Mouse (Mus musculus): ENCODE data around the gene Scamp1.

Gene Scamp1

DNA sequence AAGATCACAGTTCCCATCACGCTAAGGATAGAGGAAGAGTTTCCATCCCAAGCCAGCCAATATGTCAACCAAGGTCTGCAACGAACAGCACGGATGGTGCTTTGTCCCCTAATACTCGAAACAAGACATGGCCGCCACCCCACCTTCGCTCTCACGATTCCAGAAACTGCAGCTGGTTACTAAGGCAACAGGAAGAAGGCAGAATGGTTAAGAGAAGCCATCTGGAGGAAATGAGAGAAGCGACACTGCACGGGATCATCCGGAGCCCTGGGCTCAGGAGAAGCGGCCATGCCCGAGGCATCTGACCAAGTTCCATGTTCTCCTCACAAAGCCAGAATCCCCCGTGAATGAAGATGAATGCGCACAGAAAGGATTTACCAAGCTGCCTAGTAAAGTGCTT lies 62.0 kb downstream of the Scamp1 start:
- no peak for DNase-seq (ENCODE audit: low spot score)

- DNase-seq (ENCODE audit: low spot score) = no peak
These were observed 72.9 kb downstream of the Scamp1 start for GRCm38 (mm10) chr13:94212716-94213115.

- no peak for DNase-seq (ENCODE audit: low spot score)
These were observed 73.5 kb downstream of the Scamp1 start for GRCm38 (mm10) chr13:94212179-94212578.

GRCm38 (mm10) chr13:94211236-94212119 lies 74.2 kb downstream of the Scamp1 start:
- DNase-seq (ENCODE audit: low spot score) = no peak

DNA sequence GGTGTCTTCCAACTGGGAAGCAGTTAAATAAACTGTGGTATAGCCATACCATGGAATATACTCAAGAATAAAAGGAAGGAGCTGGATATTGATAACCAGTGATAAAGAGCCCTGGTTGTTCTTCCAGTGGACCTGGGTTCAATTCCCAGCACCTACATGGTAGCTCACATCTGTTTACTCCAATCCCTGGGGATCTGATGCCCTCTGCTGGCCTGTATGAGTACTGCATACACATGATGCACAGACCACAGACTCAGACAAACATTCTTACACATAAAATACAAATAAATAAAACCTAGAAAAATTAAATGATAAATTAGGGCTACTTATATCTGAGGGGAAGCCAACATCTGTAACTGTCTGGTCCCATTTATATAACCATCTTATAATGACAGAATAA lies 76.8 kb downstream of the Scamp1 start:
- no peak for DNase-seq (ENCODE audit: low spot score)

- DNase-seq (ENCODE audit: low spot score) = no peak
These were observed 77.7 kb downstream of the Scamp1 start for GRCm38 (mm10) chr13:94207973-94208372.

DNA sequence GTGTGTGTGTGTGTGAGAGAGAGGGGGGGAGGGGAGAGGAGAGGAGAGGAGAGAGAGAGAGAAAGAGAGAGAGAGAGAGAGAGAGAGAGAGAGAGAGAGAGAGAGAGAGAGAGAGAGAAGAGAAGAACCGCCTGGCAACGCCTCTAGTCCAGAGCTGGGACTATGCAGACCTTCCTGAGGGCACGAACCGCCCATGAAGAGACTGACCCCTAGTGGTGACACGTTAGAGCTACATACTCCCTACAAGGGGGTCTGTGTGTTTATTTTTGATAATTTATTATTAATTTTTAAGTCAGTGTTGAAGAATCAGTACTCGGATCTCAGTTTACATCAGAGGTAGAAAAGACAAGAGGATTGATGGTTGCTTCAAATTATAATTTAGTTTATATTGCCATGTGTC lies 80.4 kb downstream of the Scamp1 start:
- peak; percentile 87 for DNase-seq (ENCODE audit: low spot score)

DNA sequence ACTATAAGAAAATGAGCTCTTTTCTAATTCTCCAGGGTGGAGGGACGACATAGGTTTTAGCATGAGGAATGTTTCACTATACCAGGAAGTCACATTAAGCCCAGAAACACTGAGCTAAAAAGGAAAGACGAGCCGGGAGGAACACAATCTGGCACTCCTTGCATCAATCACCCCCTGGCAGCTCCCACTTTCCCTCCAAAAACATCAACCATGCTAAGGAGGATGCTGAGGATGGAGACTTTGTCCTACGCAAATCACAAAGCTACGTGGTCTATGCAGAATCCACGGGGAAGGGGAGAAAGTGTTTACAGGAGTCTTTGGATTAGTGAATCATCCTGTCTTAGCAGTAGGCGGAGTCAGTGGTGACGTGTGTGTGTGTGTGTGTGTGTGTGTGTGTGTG lies 85.8 kb downstream of the Scamp1 start:
- DNase-seq (ENCODE audit: low spot score) = no peak

GRCm38 (mm10) chr13:94198616-94199015 lies 87.0 kb downstream of the Scamp1 start:
- DNase-seq (ENCODE audit: low spot score) = no peak

DNA sequence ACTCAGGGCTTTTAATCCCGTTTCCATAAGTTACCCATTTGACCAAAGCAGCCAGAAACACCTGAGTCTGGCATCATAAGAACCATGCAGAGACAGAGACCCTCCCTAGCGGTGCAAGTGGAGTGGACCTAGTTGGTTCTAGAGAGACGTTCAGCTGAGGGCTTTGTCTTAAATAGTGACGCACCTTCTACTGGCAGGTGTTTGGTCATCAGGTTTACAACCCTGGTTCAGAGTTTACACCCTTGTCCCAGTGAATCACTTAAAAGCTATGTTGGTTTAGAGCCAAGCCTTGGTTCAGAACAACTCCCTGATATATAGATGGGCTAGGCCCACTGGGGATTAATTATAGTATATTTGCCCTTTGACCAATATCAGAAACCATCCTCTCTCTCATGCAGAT lies 92.4 kb downstream of the Scamp1 start:
- no peak for DNase-seq (ENCODE audit: low spot score)

- DNase-seq (ENCODE audit: low spot score) = no peak
These were observed 95.3 kb downstream of the Scamp1 start for GRCm38 (mm10) chr13:94190386-94190785.

DNA sequence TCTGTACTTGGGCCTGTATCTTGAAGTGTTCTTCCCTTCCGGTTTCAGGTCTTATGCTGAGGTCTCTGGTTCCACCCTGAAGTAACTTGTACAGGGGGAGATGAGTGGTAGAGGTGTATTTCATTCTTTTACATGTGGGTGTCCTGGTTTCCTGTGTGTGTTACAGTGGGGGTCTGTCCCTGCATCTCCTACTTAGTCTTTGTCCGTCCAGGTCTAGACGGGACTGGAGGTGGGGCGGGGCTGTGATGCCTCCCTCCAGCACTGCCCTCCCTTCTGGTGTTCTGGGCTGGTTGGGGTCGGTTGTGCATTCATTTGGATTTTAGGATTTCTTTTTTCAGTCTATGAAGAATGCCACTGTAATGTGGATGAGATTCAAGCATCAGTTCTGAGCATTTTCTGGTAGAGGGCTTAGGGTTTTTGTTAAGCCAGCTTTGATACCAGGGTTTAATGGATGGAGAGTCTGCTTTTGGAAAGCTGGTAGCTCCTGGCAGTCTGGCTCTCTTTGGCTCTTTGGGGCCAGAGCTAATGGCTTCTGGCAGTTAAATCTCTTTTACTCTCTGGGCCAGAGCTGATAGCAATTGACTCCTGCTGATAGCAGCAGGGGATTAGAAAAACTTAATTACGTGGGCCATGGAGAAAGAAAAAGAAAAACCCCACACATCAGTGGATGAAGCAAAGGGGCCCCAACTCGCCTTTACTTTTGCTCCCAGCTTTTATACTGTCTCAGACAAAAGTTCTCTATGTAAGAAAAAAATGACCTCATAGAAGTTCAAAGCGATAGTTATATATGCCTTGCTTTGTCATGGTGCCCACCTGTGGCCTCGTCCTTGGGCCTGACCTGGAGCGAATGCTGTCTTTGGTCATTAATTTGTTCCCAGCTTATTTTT lies 97.2 kb downstream of the Scamp1 start:
- no peak for DNase-seq (ENCODE audit: low spot score)

DNA sequence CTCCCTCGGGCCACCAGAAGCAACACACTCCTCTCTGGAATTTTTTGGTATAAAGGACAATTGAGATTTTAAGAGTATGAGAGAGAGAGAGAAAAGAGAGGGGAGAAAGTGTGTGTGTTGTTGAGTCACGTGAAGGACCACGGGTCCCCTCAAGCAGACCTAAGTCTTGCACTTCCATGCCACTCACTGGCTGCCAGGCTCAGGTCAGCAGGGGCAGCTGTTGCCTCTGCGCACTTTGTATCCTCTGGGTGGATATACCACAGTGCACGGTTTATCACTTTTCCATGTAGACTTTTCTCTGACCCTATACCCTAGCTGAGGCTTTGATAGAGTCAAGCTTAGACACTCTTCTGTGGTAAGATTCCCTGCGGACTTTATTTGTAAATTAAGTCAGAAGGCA lies 100.0 kb downstream of the Scamp1 start:
- DNase-seq (ENCODE audit: low spot score) = no peak

- DNase-seq (ENCODE audit: low spot score) = no peak
These were observed 100.8 kb downstream of the Scamp1 start for GRCm38 (mm10) chr13:94184726-94185456.

GRCm38 (mm10) chr13:94183372-94184021 lies 102.2 kb downstream of the Scamp1 start:
- no peak for DNase-seq (ENCODE audit: low spot score)

GRCm38 (mm10) chr13:94182026-94182425 lies 103.6 kb downstream of the Scamp1 start:
- no peak for DNase-seq (ENCODE audit: low spot score)

DNA sequence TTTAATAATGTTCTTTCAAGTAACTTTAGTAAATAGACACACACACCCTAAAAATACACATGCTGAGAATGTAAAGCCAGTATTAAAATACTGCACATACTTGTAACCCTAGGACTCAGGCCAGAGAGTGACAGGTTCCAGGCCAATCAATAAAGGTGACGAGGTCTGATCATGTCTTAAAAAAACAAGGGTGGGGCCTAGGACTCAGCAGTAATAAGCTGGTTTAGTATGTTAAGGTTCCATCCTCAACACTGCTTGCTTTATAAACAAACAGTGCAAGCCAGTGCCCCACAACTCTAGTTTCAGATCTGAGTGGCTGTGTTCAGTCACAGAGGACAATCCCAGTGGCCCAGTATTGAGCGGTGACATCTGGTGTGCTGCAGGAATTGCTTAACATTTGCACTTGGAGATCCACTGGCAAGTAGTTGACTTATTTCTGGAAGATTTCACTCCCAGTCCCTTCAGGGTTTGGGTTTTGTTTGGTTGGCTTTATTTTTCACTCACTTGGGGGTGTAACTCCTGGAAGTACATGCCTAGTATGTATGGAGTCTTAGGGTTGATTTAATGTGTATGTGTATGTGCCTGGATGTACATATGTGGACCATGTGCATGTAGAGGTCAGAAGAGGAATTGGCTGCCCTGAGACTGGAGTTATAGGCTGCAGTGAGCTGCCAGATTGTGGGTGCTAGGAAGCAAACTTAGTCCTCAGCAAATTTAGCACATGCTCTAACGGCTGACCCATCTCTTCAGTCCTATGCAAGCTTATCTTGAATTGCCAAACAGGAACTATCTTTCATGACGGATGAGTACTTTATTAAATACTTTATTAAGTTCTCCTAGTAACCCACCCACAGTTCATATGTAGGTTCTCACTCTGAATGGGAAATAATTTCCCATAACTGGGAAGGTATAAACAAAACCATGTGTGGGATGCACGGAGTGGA lies 104.9 kb downstream of the Scamp1 start:
- no peak for DNase-seq (ENCODE audit: low spot score)

- DNase-seq (ENCODE audit: low spot score) = no peak
These were observed 107.1 kb downstream of the Scamp1 start for GRCm38 (mm10) chr13:94178401-94179040.

- peak; percentile 64 for DNase-seq (ENCODE audit: low spot score)
These were observed 108.5 kb downstream of the Scamp1 start for GRCm38 (mm10) chr13:94177148-94177547.

DNA sequence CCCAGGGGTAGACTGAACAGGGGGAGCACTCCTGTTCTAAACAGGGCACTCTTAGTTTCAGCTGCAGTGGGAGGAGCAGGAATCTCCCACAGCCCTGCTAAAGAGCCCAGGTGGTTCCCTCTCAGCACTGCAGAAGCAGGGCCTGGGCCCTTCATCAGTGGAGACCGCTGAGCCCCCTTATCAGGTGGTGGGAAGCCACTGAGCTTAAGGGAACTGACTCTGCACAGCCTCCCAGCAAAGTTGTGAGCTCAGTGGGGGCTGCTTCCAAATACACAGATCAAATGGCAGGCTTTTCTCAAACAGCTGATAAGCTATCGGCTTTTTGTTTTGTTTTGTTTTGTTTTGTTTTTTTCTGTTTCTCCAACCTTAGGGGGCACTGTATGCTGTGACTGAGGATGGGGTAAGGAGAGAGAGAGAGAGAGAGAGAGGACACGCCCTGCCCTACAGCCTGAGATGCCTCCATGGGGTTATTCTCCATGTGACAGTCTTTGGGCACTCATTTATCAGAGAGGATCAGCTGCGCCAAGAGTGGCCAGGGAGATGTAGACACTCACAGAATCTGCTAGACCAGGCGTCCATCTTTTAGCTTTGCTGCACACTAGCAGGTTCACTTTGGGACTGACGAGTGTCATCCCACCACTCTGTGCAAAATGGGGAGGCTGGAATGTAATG lies 110.1 kb downstream of the Scamp1 start:
- DNase-seq (ENCODE audit: low spot score) = no peak
